Mouse (Mus musculus) layer of hippocampus, adult 9-11 months (tissue): Measurements from ENCODE around the gene Rps29.
"Not testable (repeated sequence)": the region's sequence is repeated elsewhere in the genome, so short reads cannot be mapped to it uniquely, and the experiment has no call there.

Experiments
- DNase-seq: peaks from one replicate; pipeline ENCODE4 v3.0.0; 2022

Gene Rps29

DNA sequence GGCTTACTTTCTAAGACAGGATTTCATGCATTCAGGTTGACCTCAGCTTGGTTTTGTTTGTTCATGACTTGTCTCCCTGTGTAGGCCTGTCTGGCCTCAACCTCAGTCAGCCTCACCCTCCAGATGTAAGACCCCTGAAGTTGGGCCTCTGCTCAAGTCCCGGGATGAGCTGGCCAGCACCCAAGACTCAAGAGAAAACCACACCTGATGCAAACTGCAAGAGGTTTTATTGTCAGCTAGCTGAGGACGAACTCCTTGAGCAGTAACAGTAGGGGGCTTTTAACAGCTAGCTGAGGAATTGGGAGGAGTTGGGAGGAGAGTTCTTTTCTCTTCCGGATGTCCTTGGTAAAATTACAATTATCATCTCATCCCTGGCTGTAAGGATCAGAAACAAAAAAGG lies 18.5 kb upstream of the Rps29 start:
- DNase-seq = no peak

DNA sequence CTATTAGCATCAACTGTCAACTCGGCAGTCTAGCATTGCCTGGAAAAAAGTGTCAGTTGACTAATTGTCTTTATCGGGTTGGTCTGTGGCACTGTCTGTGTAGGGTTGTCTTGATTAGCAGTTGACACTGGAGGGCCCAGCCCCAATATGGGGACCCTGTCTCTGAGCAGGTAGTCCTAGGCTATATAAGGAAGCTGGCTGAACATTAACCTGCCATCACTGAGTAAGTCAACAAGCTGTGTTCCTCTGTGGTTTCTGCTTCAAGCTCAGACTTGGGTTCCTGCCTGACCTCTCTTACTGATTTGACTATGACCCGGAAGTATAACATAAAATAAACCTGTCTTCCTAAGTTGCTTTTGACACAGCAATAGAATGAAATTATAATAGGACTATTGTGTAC lies 17.0 kb upstream of the Rps29 start:
- no peak for DNase-seq

DNA sequence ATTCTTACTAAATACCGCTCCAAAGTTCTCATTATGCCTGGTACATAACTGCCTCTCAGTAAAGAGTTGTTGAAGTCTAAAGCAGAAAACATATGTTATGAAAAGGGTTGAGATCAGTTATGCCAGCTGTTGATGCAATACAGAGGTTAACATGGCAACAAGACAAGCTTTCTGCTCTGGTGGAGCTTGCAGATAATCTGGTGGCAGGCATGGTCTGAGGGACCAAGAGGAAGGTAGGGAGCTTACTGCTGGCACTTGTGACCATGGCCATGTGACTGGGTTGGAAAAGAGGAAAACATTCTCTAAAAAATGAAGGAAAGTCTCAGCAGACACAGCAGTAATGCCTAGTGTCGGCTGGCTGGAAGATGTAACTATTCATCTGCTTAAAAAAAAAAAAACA lies 12.3 kb upstream of the Rps29 start:
- DNase-seq = no peak

GRCm38 (mm10) chr12:69168461-69169106 lies 9.6 kb upstream of the Rps29 start, which contains the start of gene Lrr1:
Lrr1 (plus strand) TSS chr12:69168814.
- peak; percentile 85 for DNase-seq

- no peak for DNase-seq
Measured at GRCm38 (mm10) chr12:69167656-69168460, 8.9 kb upstream of the Rps29 start.

DNA sequence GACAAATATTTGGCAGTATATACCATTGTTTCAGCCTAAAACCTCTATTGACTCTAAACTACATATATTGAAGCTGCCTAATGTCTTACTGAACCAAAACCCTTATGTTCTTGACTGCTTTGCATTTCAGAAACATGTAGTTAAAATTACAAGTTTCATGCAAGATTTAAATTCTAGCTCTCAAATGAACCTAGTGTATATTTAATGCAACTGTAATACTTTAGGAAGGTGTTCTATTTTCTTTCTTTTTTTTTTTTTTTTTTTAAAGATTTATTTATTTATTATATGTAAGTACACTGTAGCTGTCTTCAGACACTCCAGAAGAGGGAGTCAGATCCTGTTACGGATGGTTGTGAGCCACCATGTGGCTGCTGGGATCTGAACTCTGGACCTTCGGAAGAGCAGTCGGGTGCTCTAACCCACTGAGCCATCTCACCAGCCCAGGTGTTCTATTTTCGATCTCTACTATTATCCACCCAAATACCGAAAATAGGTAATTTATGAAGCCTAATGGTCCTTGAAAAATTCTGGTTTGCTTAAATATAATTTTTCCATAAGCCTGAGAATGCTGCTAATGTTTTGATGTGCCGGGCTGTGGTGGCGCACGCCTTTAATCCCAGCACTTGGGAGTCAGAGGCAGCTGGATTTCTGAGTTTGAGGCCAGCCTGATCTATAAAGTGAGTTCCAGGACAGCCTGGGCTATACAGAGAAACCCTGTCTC lies 8.0 kb upstream of the Rps29 start:
- not testable (repeated sequence) for DNase-seq

- no peak for DNase-seq
Measured at GRCm38 (mm10) chr12:69164904-69165303, 5.9 kb upstream of the Rps29 start.

- DNase-seq = not testable (repeated sequence)
Measured at GRCm38 (mm10) chr12:69163586-69163985, 4.6 kb upstream of the Rps29 start.

DNA sequence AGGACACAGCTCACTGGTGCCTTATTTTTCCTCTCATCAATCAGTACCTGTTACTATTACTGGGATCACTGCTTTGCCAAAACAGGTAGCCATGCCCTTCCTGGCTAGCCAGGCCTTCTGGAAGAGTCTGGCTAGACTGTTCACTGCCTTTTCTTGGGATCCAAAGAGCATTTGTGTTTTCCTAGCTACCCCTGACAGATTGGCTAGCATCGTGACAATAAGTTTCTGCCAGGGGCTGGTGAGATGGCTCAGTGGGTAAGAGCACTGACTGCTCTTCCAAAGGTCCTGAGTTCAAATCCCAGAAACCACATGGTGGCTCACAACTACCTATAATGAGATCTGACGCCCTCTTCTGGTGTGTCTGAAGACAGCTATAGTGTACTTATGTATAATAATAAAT lies 1.7 kb upstream of the Rps29 start:
- not testable (repeated sequence) for DNase-seq

- DNase-seq = no peak
Measured at GRCm38 (mm10) chr12:69159578-69159940, 573 bp upstream of the Rps29 start.

GRCm38 (mm10) chr12:69158366-69158764 lies 621 bp downstream of the Rps29 start:
- DNase-seq = no peak

DNA sequence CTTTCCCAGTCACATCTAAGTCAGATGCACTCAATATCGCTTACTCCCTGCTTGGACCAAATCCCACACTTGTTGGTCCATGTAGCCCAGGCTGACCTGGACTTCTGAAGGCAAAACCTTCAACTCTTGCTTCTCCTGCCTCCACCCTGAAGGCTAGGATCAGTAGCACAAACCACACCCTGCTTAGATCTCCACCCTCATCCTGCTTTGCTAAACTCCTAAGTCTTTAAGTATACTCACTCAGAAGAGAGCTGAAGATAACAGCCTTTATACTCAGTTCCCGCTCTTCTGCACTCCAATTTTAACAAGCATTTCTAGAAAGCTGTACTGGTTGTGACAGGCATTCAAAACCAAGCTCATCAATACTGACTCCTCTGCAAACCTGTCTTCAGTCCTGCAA lies 1.9 kb downstream of the Rps29 start:
- DNase-seq = no peak

- no peak for DNase-seq
Measured at GRCm38 (mm10) chr12:69156436-69156835, 2.5 kb downstream of the Rps29 start.

DNA sequence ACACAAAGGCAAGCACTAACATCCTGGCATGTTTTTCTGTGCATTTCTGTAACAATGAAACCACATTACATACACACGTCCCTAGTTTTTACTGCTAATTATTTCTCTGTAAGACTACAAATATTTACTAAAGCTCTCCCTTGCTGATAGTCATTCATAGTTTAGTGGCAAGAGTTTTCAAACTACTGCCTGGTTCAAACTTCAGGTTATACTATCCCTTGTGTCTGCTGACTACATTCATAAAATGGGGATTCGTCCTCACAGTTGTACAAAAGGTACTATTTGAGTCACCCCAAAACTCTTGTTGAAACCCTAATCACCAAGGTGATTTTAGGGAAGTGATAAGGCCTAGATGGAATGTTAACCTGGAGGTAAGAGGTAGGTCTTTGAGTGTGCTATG lies 3.1 kb downstream of the Rps29 start:
- DNase-seq = no peak

GRCm38 (mm10) chr12:69150049-69150448 lies 8.9 kb downstream of the Rps29 start:
- DNase-seq = no peak

DNA sequence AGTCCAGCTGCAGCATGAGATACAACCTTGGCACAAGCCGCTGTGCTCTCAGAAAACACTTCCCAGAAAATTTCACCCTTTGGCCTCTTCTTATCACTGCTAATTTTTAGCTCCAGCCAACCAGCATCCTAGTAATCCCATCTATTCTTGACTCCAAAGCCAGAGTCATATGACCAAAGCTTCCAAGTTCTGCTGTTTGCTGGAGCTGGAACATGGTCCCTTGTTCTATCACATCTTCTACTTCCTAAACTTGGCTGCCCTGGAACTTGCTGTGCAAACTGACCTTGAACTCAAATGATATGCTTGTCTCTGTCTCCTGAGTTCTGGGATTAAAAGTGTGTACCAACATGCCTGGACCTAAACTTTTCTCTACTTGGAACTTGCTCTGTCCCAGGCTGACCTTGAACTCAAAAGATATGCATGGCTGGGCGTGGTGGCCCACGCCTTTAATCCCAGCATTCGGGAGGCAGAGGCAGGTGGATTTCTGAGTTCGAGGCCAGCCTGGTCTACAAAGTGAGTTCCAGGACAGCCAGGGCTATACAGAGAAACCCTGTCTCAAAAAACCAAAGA lies 11.7 kb downstream of the Rps29 start:
- DNase-seq = no peak

DNA sequence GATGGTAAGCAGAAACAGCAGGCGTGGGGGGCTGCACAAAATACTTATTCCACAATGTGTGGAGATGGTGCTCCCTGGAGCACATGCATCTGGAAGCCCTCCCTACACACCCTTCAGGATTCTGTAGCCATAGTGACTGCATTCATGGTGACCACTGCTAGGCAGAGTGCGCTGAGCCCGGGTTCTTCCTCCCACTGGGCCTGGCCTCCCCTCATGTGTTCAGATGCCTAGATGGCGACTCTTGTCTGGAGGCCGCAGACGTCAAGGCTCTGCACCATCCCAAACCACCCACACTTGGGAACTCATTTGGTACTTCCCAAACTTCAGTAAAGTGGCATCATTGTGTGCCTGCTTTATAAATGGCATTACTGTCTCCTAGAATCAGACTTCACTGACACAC lies 15.5 kb downstream of the Rps29 start:
- no peak for DNase-seq

GRCm38 (mm10) chr12:69139841-69140240 lies 19.1 kb downstream of the Rps29 start:
- no peak for DNase-seq

DNA sequence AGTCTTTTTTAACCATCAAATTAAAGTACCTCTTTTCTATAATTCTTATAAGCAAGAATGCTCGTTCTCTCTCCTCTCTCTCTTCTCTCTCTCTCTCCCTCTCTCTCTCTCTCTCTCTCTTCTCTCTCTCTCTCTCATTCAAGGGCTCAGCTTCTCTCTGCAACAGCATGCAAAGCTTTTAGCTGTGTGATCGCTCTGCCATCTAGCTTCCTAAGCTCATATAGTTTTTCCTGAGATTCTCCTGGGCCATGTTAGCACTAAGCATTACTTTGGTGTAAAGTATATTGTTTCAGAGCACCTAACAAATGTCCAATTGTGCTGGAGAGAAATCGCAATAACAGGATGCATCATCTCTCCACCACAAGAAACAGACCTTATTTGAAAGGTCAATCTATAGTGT lies 19.8 kb downstream of the Rps29 start:
- DNase-seq = no peak

DNA sequence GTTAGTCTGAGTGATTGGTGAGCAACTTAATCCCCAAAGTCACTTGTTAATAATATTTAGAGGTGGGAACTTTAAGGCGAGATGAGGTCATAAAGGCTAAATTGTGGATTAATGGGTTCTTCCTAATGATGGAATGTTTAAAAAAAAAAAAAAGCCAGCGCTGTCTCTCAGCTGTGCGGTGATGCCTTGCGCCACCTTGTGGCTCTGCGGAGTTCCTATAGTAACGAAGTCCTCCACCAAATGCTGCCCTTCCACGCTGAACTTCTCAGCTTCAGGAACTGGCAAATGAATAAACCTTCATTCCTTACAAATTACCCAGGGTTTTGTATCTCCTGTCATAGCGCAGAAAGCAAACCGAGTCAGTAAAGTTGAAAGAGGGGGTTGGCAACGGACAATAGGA lies 27.0 kb downstream of the Rps29 start:
- DNase-seq = peak; percentile 11

- no peak for DNase-seq
Measured at GRCm38 (mm10) chr12:69131267-69131666, 27.7 kb downstream of the Rps29 start.

DNA sequence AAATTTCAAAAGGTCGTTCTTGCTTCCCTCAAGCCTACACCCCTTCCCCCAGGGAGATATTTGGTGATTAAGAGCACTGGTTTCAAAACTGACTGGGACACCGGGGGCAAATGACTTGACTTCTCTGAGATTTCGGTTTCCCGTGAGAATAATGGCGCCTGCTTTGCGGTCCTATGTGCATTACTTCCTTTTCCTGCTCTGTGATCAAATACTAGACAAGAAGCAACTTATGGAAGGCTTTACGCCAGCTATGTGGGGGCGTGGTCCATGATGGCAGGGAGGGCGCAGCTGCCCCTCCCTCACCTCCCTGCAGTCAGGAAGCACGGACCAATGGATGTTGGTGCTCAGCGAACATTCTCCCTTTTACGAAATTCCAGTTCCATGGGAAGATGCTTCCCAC lies 28.5 kb downstream of the Rps29 start:
- DNase-seq = no peak

DNA sequence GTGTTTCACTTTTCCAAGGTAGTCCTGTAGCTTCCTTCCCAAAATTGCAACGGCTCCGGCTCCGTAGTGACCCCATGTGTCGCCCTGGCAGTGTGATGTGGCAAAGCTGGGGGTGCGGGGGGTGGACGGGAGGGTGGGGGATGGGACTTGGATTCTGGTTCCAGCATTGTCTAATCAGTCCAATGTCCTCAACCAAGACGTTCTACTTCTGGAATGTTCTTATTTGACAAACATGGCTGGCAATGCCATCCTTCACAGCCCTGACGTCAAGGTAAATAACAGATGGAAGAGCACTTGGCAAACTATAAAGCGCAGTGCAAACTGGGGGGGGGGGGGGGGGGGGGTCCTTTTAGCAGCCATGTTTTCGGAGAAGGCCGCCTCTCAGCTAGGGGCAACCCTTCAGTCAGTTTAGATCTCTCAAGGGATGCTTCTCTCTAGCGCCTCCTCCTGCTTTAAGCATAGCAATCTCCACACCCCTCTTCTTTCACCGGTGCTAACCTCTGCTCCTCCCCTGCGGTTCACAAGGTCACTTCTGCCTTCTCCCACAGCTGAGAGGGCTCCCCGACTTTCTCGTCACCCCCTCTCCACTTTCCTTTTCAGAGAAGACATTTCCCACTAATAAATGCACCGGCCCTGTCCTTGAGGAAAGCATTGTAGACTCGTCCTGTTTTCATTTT lies 29.2 kb downstream of the Rps29 start:
- no peak for DNase-seq
